Mouse (Mus musculus): ENCODE data around the gene Chst11.

DNA sequence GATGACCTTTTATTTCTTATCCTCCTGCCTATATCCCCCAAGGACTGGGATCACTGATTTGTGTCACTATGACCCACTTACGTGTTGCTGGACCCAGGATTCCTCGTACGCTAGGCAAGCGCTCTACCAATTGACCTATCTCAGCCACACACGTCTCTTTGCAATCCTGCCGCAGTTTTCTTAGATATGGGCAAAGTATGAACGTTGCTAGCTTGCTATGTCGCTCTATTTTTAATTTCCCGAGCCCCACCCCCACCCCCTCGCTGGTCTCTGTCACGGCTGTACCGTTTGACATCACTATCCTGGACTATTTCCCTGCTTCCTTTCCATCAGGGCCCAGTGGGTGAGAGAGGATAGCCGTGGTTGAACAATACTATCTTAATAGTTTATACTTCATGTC lies 31.5 kb downstream of the Chst11 start:
- TF ChIP-seq CTCF (IDR thresholded peaks at IDR 0.05; ENCODE audit: insufficient read depth, low read depth, low read length) (no peak), POLR2A (IDR thresholded peaks at IDR 0.05; ENCODE audit: insufficient read depth, low read depth, low read length) (no peak)
